Mouse (Mus musculus) CH12.LX (cell line): Measurements from ENCODE around the gene Exoc3l4.

Source experiments
- CTCF ChIP-seq, 2 experiments: IDR thresholded peaks in 1 of 2; conservative IDR thresholded peaks in 1 of 2; 2 replicates each; pipeline ENCODE4 v1.5.1; 2011 to 2012; ENCODE audit warnings: low read depth in 2 of 2, low read length in 2 of 2, improper control_type of control experiment in 1 of 2, inconsistent platforms in 1 of 2, mild to moderate bottlenecking in 1 of 2, moderate library complexity in 1 of 2
- EP300 ChIP-seq: IDR thresholded peaks from 2 replicates; pipeline ENCODE4 v1.6.1; 2011; ENCODE audit warnings: low read length, improper control_type of control experiment
- NRF1 ChIP-seq: IDR thresholded peaks from 2 replicates; pipeline ENCODE4 v1.6.1; 2014; ENCODE audit warnings: low read depth, mild to moderate bottlenecking, inconsistent platforms, low read length, improper control_type of control experiment, moderate library complexity
- USF1 ChIP-seq: IDR thresholded peaks from 2 replicates; pipeline ENCODE4 v1.6.1; 2014; ENCODE audit warnings: low read depth, mild to moderate bottlenecking, inconsistent platforms, low read length, improper control_type of control experiment
- USF2 ChIP-seq: conservative IDR thresholded peaks from 2 replicates; pipeline ENCODE4 v1.6.1; 2011; ENCODE audit warnings: low read depth, low read length, improper control_type of control experiment
- ZKSCAN1 ChIP-seq: IDR thresholded peaks from 2 replicates; pipeline ENCODE4 v1.6.1; 2012; ENCODE audit warnings: low read depth, inconsistent platforms, low read length, improper control_type of control experiment, borderline replicate concordance

- TF ChIP-seq ZKSCAN1 (no peak), CTCF (conservative IDR thresholded peaks at IDR 0.05 in 1 of 2, IDR thresholded peaks at IDR 0.05 in 1 of 2; ENCODE audit: low read depth in 2 of 2, low read length in 2 of 2) (no peak), USF1 (no peak), NRF1 (no peak), USF2 (no peak), EP300 (no peak)
These were observed 54.3 kb downstream of the Exoc3l4 start for GRCm38 (mm10) chr12:111471119-111471518.
